ENCODE assay signal across 8 mouse cellular contexts in genomic region chr4:97869451-97869850, GRCm38 (mm10).
DNase-seq lines count a peak whose midpoint lies in the region; ATAC-seq and TF ChIP-seq lines count a peak whose summit lies in the region.
"Had no signal": no experiment of that assay in that cellular context is flagged by ENCODE, and none has a peak within 500 bp of the region (broad histone marks: within the 10 kb centered on the region; RNA-seq: fewer than 3 reads in every experiment).

No protein-coding gene starts in this region.

- no peak for DNase-seq in kidney, adult 8-10 months
- DNase-seq in liver, postnatal 0 days, result no peak
- no peak for DNase-seq in urinary bladder, postnatal 4 days (ENCODE audit: low spot score in 2 of 2)
- no peak for DNase-seq in spleen, postnatal 4 days (ENCODE audit: low spot score in 2 of 2)

- H3K36me3 ChIP-seq in kidney, embryonic 16.5 days (ENCODE audit: insufficient read depth, low read length), result no peaks in the 10 kb centered on the region
- no peaks in the 10 kb centered on the region for H3K36me3 ChIP-seq in embryonic facial prominence, embryonic 13.5 days
- H3K36me3 ChIP-seq in forebrain, embryonic 12.5 days (replicated peaks), result no peaks in the 10 kb centered on the region
- no peaks in the 10 kb centered on the region for H3K36me3 ChIP-seq in liver, postnatal 0 days (replicated peaks; ENCODE audit: insufficient read depth, low read length)

- no peaks in the 10 kb centered on the region for H3K27me3 ChIP-seq in kidney, embryonic 16.5 days (ENCODE audit: insufficient read depth, low read length)
- H3K27me3 ChIP-seq in embryonic facial prominence, embryonic 13.5 days, result no peaks in the 10 kb centered on the region
- no peaks in the 10 kb centered on the region for H3K27me3 ChIP-seq in forebrain, embryonic 12.5 days
- no peaks in the 10 kb centered on the region for H3K27me3 ChIP-seq in liver, postnatal 0 days (ENCODE audit: insufficient read depth, low read length)

- peaks cover 22% of the 10 kb centered on the region for H3K4me1 ChIP-seq in kidney, embryonic 16.5 days (ENCODE audit: insufficient read depth, low read length)
- peaks cover 42% of the 10 kb centered on the region for H3K4me1 ChIP-seq in embryonic facial prominence, embryonic 13.5 days
- H3K4me1 ChIP-seq in forebrain, embryonic 12.5 days, result peaks cover 54% of the 10 kb centered on the region
- peaks cover 17% of the 10 kb centered on the region for H3K4me1 ChIP-seq in liver, postnatal 0 days (ENCODE audit: insufficient read depth)

- H3K9me3 ChIP-seq in kidney, embryonic 16.5 days (ENCODE audit: low read length), result no peaks in the 10 kb centered on the region
- no peaks in the 10 kb centered on the region for H3K9me3 ChIP-seq in embryonic facial prominence, embryonic 13.5 days
- no peaks in the 10 kb centered on the region for H3K9me3 ChIP-seq in forebrain, embryonic 12.5 days
- H3K9me3 ChIP-seq in liver, postnatal 0 days (ENCODE audit: low read length), result no peaks in the 10 kb centered on the region

- no peak for TF ChIP-seq CTCF in liver, postnatal 0 days (IDR thresholded peaks at IDR 0.05; ENCODE audit: low read depth)

- WGBS in kidney, embryonic 16.5 days, result 45% methylated on average over 7 of the region's 7 CpGs
- 50% methylated on average over 7 of the region's 7 CpGs for WGBS in embryonic facial prominence, embryonic 13.5 days
- 70% methylated on average over 7 of the region's 7 CpGs for WGBS in forebrain, embryonic 12.5 days
- WGBS in liver, postnatal 0 days (ENCODE audit: insufficient replicate concordance), result 56% methylated on average over 7 of the region's 7 CpGs

- peak overlapping the region; percentile 26 for H3K4me3 ChIP-seq in kidney, embryonic 16.5 days (ENCODE audit: low read length)
- peak overlapping the region; percentile 29 for H3K4me3 ChIP-seq in embryonic facial prominence, embryonic 13.5 days
- no peak overlapping the region for H3K4me3 ChIP-seq in forebrain, embryonic 12.5 days (replicated peaks)
- H3K4me3 ChIP-seq in liver, postnatal 0 days (ENCODE audit: low read depth, low read length), result no peak overlapping the region

- peak overlapping the region; percentile 89 for H3K27ac ChIP-seq in kidney, embryonic 16.5 days (ENCODE audit: low read length)
- H3K27ac ChIP-seq in embryonic facial prominence, embryonic 13.5 days, result peak overlapping the region; percentile 94
- peak overlapping the region; percentile 83 for H3K27ac ChIP-seq in forebrain, embryonic 12.5 days
- H3K27ac ChIP-seq in liver, postnatal 0 days (ENCODE audit: low read depth), result peak overlapping the region; percentile 90
- H3K27ac ChIP-seq: macrophage had no signal

- no peak for ATAC-seq in kidney, embryonic 16.5 days (ENCODE audit: low FRiP score, low TSS enrichment)
- no peak for ATAC-seq in embryonic facial prominence, embryonic 13.5 days (ENCODE audit: insufficient number of reproducible peaks, insufficient read depth, low FRiP score, low TSS enrichment, low read depth)
- ATAC-seq in forebrain, embryonic 12.5 days (ENCODE audit: low FRiP score), result no peak
- no peak for ATAC-seq in liver, postnatal 0 days

- no peak for TF ChIP-seq EP300 in liver, postnatal 0 days (IDR thresholded peaks at IDR 0.05; ENCODE audit: low read depth)

- peak overlapping the region; percentile 52 for H3K4me2 ChIP-seq in kidney, embryonic 16.5 days (replicated peaks; ENCODE audit: low read depth, low read length)
- peak overlapping the region; percentile 57 for H3K4me2 ChIP-seq in embryonic facial prominence, embryonic 13.5 days
- H3K4me2 ChIP-seq in forebrain, embryonic 12.5 days, result peak overlapping the region; percentile 21
- H3K4me2 ChIP-seq in liver, postnatal 0 days (ENCODE audit: low read depth, low read length), result peak overlapping the region; percentile 11

- H3K9ac ChIP-seq in kidney, embryonic 16.5 days (replicated peaks; ENCODE audit: low read length), result peak overlapping the region; percentile 33; the same call in 1 of the 2 replicates
- no peak overlapping the region for H3K9ac ChIP-seq in embryonic facial prominence, embryonic 13.5 days
- H3K9ac ChIP-seq in forebrain, embryonic 12.5 days, result no peak overlapping the region
- 0 out of 2 replicates have a peak overlapping the region, but pooled peaks have one; percentile 3 for H3K9ac ChIP-seq in liver, postnatal 0 days (replicated peaks)

Comparison
In these comparisons a context has a peak if more than half of its experiments do, and no peak if none do; other contexts are left out.
1. H3K4me3 ChIP-seq: peak in kidney, embryonic 16.5 days (single experiment) and embryonic facial prominence, embryonic 13.5 days (single experiment); none in forebrain, embryonic 12.5 days (single experiment) and liver, postnatal 0 days (single experiment).
2. H3K9ac ChIP-seq: peak in kidney, embryonic 16.5 days (single experiment) and liver, postnatal 0 days (single experiment); none in embryonic facial prominence, embryonic 13.5 days (single experiment) and forebrain, embryonic 12.5 days (single experiment).
3. Peak in every context shown above with its lines, with median percentiles within 50 percentile points of each other: H3K27ac ChIP-seq and H3K4me2 ChIP-seq.